Mouse (Mus musculus): ENCODE data around the gene Zp2. TPM values are rescaled to one million over a fixed set of nuclear protein-coding genes. Genes with fewer than 3 reads are reported as not detected.

Zp2 gene
- polyA plus RNA-seq, 1 experiment from 2014 or later: not detected

DNA sequence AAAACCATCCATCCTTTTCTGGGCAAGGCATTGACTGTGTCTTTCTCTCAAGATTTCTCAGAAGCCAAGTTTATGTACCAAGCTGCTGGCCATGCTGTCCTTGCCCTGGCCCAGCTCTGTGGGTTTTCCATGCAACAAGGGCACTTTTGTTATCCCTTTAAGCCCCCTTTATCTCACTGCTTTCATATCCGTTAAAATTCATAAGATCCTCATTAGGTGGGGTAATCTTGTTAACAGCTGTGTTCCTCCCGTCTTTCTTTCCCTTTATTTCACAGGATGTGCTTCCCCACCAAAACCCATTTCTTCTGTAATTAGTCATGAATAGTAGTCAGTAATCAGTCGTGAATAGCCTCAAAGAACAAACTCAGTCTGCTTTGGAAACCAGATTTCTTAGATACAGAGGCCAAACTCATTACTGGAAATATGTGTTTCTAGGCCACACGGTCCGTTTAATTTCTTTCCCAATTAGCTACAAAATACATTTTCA lies 12.5 kb upstream of the Zp2 start:
- H3K4me2 ChIP-seq (ENCODE audit: low read depth, low read length): no peak overlapping the region
- H3K27ac ChIP-seq (ENCODE audit: low read length): no peak overlapping the region
- H3K9me3 ChIP-seq (replicated peaks; ENCODE audit: control insufficient read depth, low read length): no peaks in the 10 kb centered on the region
- no peak for ATAC-seq (ENCODE audit: low read depth)
- H3K27me3 ChIP-seq (ENCODE audit: control insufficient read depth, insufficient read depth, low read depth, low read length): no peaks in the 10 kb centered on the region
- H3K36me3 ChIP-seq (ENCODE audit: control insufficient read depth, insufficient read depth): no peaks in the 10 kb centered on the region
- no peak overlapping the region for H3K4me3 ChIP-seq (ENCODE audit: low read depth, low read length)
- H3K4me1 ChIP-seq (ENCODE audit: control insufficient read depth, low read depth, low read length): no peaks in the 10 kb centered on the region
- H3K9ac ChIP-seq (ENCODE audit: low read depth, low read length): no peak overlapping the region
- 49% methylated on average over 5 of the region's 5 CpGs for WGBS (ENCODE audit: insufficient replicate concordance)

DNA sequence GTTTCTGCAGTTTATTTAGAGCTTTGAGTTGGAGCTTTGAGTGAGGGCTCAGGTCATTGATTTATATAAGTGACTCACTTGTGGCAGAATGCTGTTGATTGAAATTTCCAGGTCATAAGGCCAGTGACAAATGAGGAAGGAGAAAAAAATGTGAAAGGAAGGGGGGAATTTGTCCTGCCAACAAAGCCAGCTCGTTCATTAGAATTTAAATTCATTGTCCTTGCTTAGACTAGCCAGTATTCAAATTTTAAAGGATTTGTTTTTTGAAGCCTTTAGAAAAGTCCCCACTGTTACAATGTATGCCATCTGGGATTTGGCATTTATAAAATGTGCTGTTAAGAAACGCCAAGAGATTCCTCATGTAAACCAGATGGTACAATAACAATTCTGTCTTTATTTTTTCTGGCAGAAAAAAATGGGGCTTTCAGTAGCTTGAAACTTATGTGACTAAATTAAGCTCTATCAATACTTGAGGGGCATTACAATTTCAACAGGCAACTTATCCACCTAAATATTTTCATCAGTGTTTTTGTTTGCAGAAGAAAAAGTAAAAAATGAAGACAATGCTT lies 11.8 kb upstream of the Zp2 start:
- Histone ChIP-seq H3K27ac (ENCODE audit: low read length) (no peak overlapping the region), H3K4me2 (ENCODE audit: low read depth, low read length) (no peak overlapping the region), H3K36me3 (ENCODE audit: control insufficient read depth, insufficient read depth) (no peaks in the 10 kb centered on the region), H3K4me1 (ENCODE audit: control insufficient read depth, low read depth, low read length) (no peaks in the 10 kb centered on the region), H3K27me3 (ENCODE audit: control insufficient read depth, insufficient read depth, low read depth, low read length) (no peaks in the 10 kb centered on the region), H3K4me3 (ENCODE audit: low read depth, low read length) (no peak overlapping the region), H3K9me3 (replicated peaks; ENCODE audit: control insufficient read depth, low read length) (no peaks in the 10 kb centered on the region), H3K9ac (ENCODE audit: low read depth, low read length) (no peak overlapping the region)
- no peak for ATAC-seq (ENCODE audit: low read depth)
- 36% methylated on average over 2 of the region's 2 CpGs for WGBS (ENCODE audit: insufficient replicate concordance)

DNA sequence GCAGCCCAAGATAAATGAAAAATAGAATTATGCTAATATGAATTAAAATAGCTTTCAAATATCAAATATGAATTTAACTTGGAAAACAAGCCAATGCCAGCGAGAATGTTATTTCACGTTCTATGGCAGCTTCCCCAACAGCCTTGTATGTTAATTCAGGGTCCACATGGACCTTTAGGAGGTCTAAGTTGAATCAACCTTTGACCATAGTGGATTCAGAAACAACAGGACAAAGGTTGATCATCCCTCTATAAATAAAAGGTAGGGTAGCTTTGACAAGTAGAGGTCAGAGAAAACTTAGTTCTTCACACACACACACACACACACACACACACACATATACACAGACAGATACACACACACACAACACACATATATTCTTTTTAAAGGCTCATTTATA lies 5.8 kb upstream of the Zp2 start:
- H3K36me3 ChIP-seq (ENCODE audit: control insufficient read depth, insufficient read depth): no peaks in the 10 kb centered on the region
- H3K9ac ChIP-seq (ENCODE audit: low read depth, low read length): no peak overlapping the region
- no peak overlapping the region for H3K27ac ChIP-seq (ENCODE audit: low read length)
- no peaks in the 10 kb centered on the region for H3K9me3 ChIP-seq (replicated peaks; ENCODE audit: control insufficient read depth, low read length)
- WGBS (ENCODE audit: insufficient replicate concordance): 46% methylated on average over 2 of the region's 2 CpGs
- no peaks in the 10 kb centered on the region; the same call in 1 of the 2 replicates for H3K4me1 ChIP-seq (ENCODE audit: control insufficient read depth, low read depth, low read length)
- no peak for ATAC-seq (ENCODE audit: low read depth)
- no peaks in the 10 kb centered on the region for H3K27me3 ChIP-seq (ENCODE audit: control insufficient read depth, insufficient read depth, low read depth, low read length)
- no peak overlapping the region for H3K4me3 ChIP-seq (ENCODE audit: low read depth, low read length)
- H3K4me2 ChIP-seq (ENCODE audit: low read depth, low read length): no peak overlapping the region

GRCm38 (mm10) chr7:120150257-120150656 lies 5.2 kb upstream of the Zp2 start:
- no peak overlapping the region for H3K4me3 ChIP-seq (ENCODE audit: low read depth, low read length)
- H3K4me2 ChIP-seq (ENCODE audit: low read depth, low read length): no peak overlapping the region
- no peaks in the 10 kb centered on the region for H3K9me3 ChIP-seq (replicated peaks; ENCODE audit: control insufficient read depth, low read length)
- no peaks in the 10 kb centered on the region for H3K27me3 ChIP-seq (ENCODE audit: control insufficient read depth, insufficient read depth, low read depth, low read length)
- no peak overlapping the region for H3K27ac ChIP-seq (ENCODE audit: low read length)
- 24% methylated on average over 3 of the region's 3 CpGs for WGBS (ENCODE audit: insufficient replicate concordance)
- H3K4me1 ChIP-seq (ENCODE audit: control insufficient read depth, low read depth, low read length): no peaks in the 10 kb centered on the region; the same call in 1 of the 2 replicates
- H3K36me3 ChIP-seq (ENCODE audit: control insufficient read depth, insufficient read depth): no peaks in the 10 kb centered on the region
- peak; percentile 54 for ATAC-seq (ENCODE audit: low read depth)
- H3K9ac ChIP-seq (ENCODE audit: low read depth, low read length): no peak overlapping the region

- no peaks in the 10 kb centered on the region for H3K4me1 ChIP-seq (ENCODE audit: control insufficient read depth, low read depth, low read length)
- H3K4me2 ChIP-seq (ENCODE audit: low read depth, low read length): no peak overlapping the region
- WGBS (ENCODE audit: insufficient replicate concordance): 44% methylated on average over 1 of the region's 1 CpGs
- no peak for ATAC-seq (ENCODE audit: low read depth)
- H3K9ac ChIP-seq (ENCODE audit: low read depth, low read length): no peak overlapping the region
- H3K9me3 ChIP-seq (replicated peaks; ENCODE audit: control insufficient read depth, low read length): no peaks in the 10 kb centered on the region
- no peak overlapping the region for H3K4me3 ChIP-seq (ENCODE audit: low read depth, low read length)
- no peak overlapping the region for H3K27ac ChIP-seq (ENCODE audit: low read length)
- H3K36me3 ChIP-seq (ENCODE audit: control insufficient read depth, insufficient read depth): no peaks in the 10 kb centered on the region
- H3K27me3 ChIP-seq (ENCODE audit: control insufficient read depth, insufficient read depth, low read depth, low read length): no peaks in the 10 kb centered on the region
Observed at GRCm38 (mm10) chr7:120142743-120143142, 2.3 kb downstream of the Zp2 start.

- no peaks in the 10 kb centered on the region for H3K36me3 ChIP-seq (ENCODE audit: control insufficient read depth, insufficient read depth)
- 60% methylated on average over 4 of the region's 4 CpGs for WGBS (ENCODE audit: insufficient replicate concordance)
- H3K27me3 ChIP-seq (ENCODE audit: control insufficient read depth, insufficient read depth, low read depth, low read length): no peaks in the 10 kb centered on the region
- no peak overlapping the region for H3K9ac ChIP-seq (ENCODE audit: low read depth, low read length)
- H3K4me3 ChIP-seq (ENCODE audit: low read depth, low read length): no peak overlapping the region
- ATAC-seq (ENCODE audit: low read depth): no peak
- no peaks in the 10 kb centered on the region; the same call in 1 of the 2 replicates for H3K4me1 ChIP-seq (ENCODE audit: control insufficient read depth, low read depth, low read length)
- H3K9me3 ChIP-seq (replicated peaks; ENCODE audit: control insufficient read depth, low read length): no peaks in the 10 kb centered on the region
- no peak overlapping the region for H3K27ac ChIP-seq (ENCODE audit: low read length)
- H3K4me2 ChIP-seq (ENCODE audit: low read depth, low read length): no peak overlapping the region
Observed at GRCm38 (mm10) chr7:120128951-120129350, 16.1 kb downstream of the Zp2 start.

DNA sequence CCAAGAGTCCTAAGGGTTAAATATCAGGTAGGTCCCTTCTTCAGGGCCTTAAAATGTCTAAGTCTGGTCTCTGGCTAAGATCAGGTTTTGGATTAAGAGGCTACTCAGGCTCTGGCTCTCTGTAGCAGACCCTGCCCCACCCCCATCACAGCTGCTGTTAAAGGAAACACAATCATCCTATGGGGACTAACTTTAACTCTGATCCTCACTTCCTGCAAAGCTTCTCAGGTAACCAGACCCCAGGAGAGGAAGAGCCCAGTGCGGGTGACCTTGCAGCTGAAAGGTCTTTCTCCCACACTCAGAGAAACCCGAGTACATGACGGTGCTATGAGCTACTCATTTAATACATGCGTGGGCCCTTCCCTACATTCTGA lies 17.4 kb downstream of the Zp2 start:
- H3K4me3 ChIP-seq (ENCODE audit: low read depth, low read length): no peak overlapping the region
- no peaks in the 10 kb centered on the region for H3K27me3 ChIP-seq (ENCODE audit: control insufficient read depth, insufficient read depth, low read depth, low read length)
- H3K27ac ChIP-seq (ENCODE audit: low read length): no peak overlapping the region
- no peaks in the 10 kb centered on the region; the same call in 1 of the 2 replicates for H3K4me1 ChIP-seq (ENCODE audit: control insufficient read depth, low read depth, low read length)
- no peak for ATAC-seq (ENCODE audit: low read depth)
- H3K36me3 ChIP-seq (ENCODE audit: control insufficient read depth, insufficient read depth): no peaks in the 10 kb centered on the region
- H3K4me2 ChIP-seq (ENCODE audit: low read depth, low read length): no peak overlapping the region
- 44% methylated on average over 4 of the region's 4 CpGs for WGBS (ENCODE audit: insufficient replicate concordance)
- no peaks in the 10 kb centered on the region for H3K9me3 ChIP-seq (replicated peaks; ENCODE audit: control insufficient read depth, low read length)
- H3K9ac ChIP-seq (ENCODE audit: low read depth, low read length): no peak overlapping the region

DNA sequence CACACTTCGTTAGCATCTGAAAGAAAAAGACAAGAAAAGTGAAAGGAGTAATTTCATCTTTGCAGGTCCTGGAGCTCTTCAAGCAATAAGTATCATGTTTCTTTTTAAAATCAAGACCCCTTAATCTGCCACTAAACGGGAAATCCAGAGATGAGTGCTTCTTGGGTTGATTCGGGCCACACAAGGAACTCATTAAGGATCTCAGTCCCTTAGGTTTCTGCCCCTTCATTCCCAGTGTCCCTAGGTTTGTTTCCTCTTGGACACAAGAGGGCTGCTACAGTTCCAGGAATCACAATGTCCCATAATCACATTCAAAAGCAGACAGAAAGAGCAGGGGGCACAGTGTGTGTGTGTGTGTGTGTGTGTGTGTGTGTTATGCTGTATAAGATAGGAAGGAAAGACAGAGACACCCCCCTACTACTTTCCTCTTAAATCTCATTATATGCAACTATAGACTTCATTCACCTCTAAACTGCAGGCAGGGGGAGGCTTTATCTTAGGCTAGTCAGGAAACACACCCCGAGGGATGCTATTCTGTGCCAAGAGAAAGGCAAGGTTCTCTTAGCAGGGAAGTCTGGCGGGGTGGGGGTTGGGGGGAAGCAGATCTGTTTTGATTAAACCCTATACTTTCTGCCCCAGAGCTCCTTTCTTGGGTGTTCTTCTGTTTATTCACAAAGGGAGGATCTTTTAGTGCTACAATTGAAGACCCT lies 18.0 kb downstream of the Zp2 start:
- no peaks in the 10 kb centered on the region; the same call in 1 of the 2 replicates for H3K4me1 ChIP-seq (ENCODE audit: control insufficient read depth, low read depth, low read length)
- H3K27ac ChIP-seq (ENCODE audit: low read length): no peak overlapping the region
- H3K9ac ChIP-seq (ENCODE audit: low read depth, low read length): no peak overlapping the region
- H3K4me2 ChIP-seq (ENCODE audit: low read depth, low read length): no peak overlapping the region
- ATAC-seq (ENCODE audit: low read depth): no peak
- no peak overlapping the region for H3K4me3 ChIP-seq (ENCODE audit: low read depth, low read length)
- H3K27me3 ChIP-seq (ENCODE audit: control insufficient read depth, insufficient read depth, low read depth, low read length): no peaks in the 10 kb centered on the region
- no peaks in the 10 kb centered on the region for H3K9me3 ChIP-seq (replicated peaks; ENCODE audit: control insufficient read depth, low read length)
- 35% methylated on average over 5 of the region's 5 CpGs for WGBS (ENCODE audit: insufficient replicate concordance)
- no peaks in the 10 kb centered on the region for H3K36me3 ChIP-seq (ENCODE audit: control insufficient read depth, insufficient read depth)

DNA sequence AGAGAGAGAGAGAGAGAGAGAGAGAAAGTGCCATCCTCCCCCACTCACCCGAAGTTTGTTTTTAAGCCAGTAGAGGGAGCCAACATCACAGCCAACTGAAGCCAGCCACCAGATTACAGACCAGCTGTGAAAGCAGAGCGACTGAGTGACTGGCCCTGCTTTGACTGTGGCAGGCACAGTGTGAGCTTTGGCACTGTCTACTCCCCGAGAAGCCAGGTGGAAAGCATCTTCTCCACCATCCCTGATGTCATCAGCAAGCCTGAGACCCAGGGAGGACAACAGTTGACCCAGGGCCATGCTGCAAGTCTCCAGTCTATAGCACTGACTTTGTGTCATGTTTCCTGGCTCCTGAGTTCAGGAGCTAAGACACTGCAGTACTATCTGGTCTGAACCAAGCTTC lies 20.2 kb downstream of the Zp2 start:
- 4% methylated on average over 3 of the region's 3 CpGs for WGBS (ENCODE audit: insufficient replicate concordance)
- H3K27me3 ChIP-seq (ENCODE audit: control insufficient read depth, insufficient read depth, low read depth, low read length): no peaks in the 10 kb centered on the region
- no peak overlapping the region for H3K27ac ChIP-seq (ENCODE audit: low read length)
- H3K4me3 ChIP-seq (ENCODE audit: low read depth, low read length): no peak overlapping the region
- H3K9ac ChIP-seq (ENCODE audit: low read depth, low read length): no peak overlapping the region
- H3K4me2 ChIP-seq (ENCODE audit: low read depth, low read length): no peak overlapping the region
- peak; percentile 61; the same call in 1 of the 2 replicates for ATAC-seq (ENCODE audit: low read depth)
- H3K4me1 ChIP-seq (ENCODE audit: control insufficient read depth, low read depth, low read length): no peaks in the 10 kb centered on the region; the same call in 1 of the 2 replicates
- no peaks in the 10 kb centered on the region for H3K36me3 ChIP-seq (ENCODE audit: control insufficient read depth, insufficient read depth)
- no peaks in the 10 kb centered on the region for H3K9me3 ChIP-seq (replicated peaks; ENCODE audit: control insufficient read depth, low read length)

Measured in liver, embryonic 16.5 days (tissue).